Mouse (Mus musculus): ENCODE measurements around the gene Ddx60.
"Not testable (repeated sequence)": the region's sequence is repeated elsewhere in the genome, so short reads cannot be mapped to it uniquely, and the experiment has no call there.

Gene Ddx60

GRCm38 (mm10) chr8:61927777-61928494 lies at the start of gene Ddx60:
Gene Ddx60 (plus strand): TSS chr8:61928087.
- DNase-seq = peak; percentile 97

GRCm38 (mm10) chr8:61894062-61894461 lies 33.8 kb upstream of the Ddx60 start:
- no peak for DNase-seq

GRCm38 (mm10) chr8:61896742-61897141 lies 31.1 kb upstream of the Ddx60 start:
- no peak for DNase-seq

- no peak for DNase-seq
These were observed 30.5 kb upstream of the Ddx60 start for GRCm38 (mm10) chr8:61897402-61897801.

GRCm38 (mm10) chr8:61901028-61901717 lies 26.7 kb upstream of the Ddx60 start:
- no peak for DNase-seq

- peak; percentile 87 for DNase-seq
These were observed 25.4 kb upstream of the Ddx60 start, which contains the start of gene Palld for GRCm38 (mm10) chr8:61902521-61902920. Gene Palld (minus strand): TSS chr8:61902690.

- DNase-seq = peak; percentile 98
These were observed 19.3 kb upstream of the Ddx60 start for GRCm38 (mm10) chr8:61908303-61909215.

- DNase-seq = peak; percentile 59
These were observed 18.6 kb upstream of the Ddx60 start for GRCm38 (mm10) chr8:61909313-61909712.

GRCm38 (mm10) chr8:61912817-61913216 lies 15.1 kb upstream of the Ddx60 start:
- no peak for DNase-seq

- DNase-seq = peak; percentile 89
These were observed 13.9 kb upstream of the Ddx60 start for GRCm38 (mm10) chr8:61913957-61914356.

- no peak for DNase-seq
These were observed 10.6 kb upstream of the Ddx60 start for GRCm38 (mm10) chr8:61917287-61917686.

GRCm38 (mm10) chr8:61919145-61919788 lies 8.6 kb upstream of the Ddx60 start:
- no peak for DNase-seq

- DNase-seq = no peak
These were observed 7.5 kb upstream of the Ddx60 start for GRCm38 (mm10) chr8:61920389-61920788.

GRCm38 (mm10) chr8:61921454-61922054 lies 6.3 kb upstream of the Ddx60 start:
- DNase-seq = peak; percentile 95

- DNase-seq = no peak
These were observed 3.4 kb upstream of the Ddx60 start for GRCm38 (mm10) chr8:61924518-61924917.

- no peak for DNase-seq
These were observed 5.4 kb downstream of the Ddx60 start for GRCm38 (mm10) chr8:61933243-61933642.

- no peak for DNase-seq
These were observed 9.7 kb downstream of the Ddx60 start for GRCm38 (mm10) chr8:61937576-61937975.

- DNase-seq = not testable (repeated sequence)
These were observed 36.9 kb downstream of the Ddx60 start for GRCm38 (mm10) chr8:61964591-61965375.

GRCm38 (mm10) chr8:61969581-61969980 lies 41.7 kb downstream of the Ddx60 start:
- DNase-seq = no peak

GRCm38 (mm10) chr8:61984941-61985340 lies 57.1 kb downstream of the Ddx60 start:
- DNase-seq = no peak

GRCm38 (mm10) chr8:61985703-61986475 lies 58.0 kb downstream of the Ddx60 start:
- peak; percentile 92 for DNase-seq

All from heart, adult 11 months (tissue).